Mouse (Mus musculus) gastrocnemius, postnatal 4 days (tissue): ENCODE results near the gene Spata31d1d. TPM values are rescaled to one million over a fixed set of nuclear protein-coding genes. Genes with fewer than 3 reads are reported as not detected.
A peak's percentile ranks its signal among the peaks of the same experiment; 100 is the strongest.
"Not testable (repeated sequence)": the region's sequence is repeated elsewhere in the genome, so short reads cannot be mapped to it uniquely, and the experiment has no call there.

Source experiments
- DNase-seq, 2 experiments: peaks; one replicate each; pipeline ENCODE4 v3.0.0; 2021 to 2022; ENCODE audit warnings: low spot score in 2 of 2, mixed read lengths in 2 of 2
- total RNA-seq, 2 experiments: library from RNA; stranded (reverse); gene quantifications; 2 replicates each; pipeline ENCODE4 v1.2.3; 2021

The Spata31d1d gene
- total RNA-seq, 2 experiments from 2014 or later: not detected

GRCm38 (mm10) chr13:59733936-59734335 is 2.4 kb upstream of the Spata31d1d start:
- DNase-seq: no peak

GRCm38 (mm10) chr13:59728378-59729093 is 3.0 kb downstream of the Spata31d1d start:
- peak; percentile 61 to 81 for DNase-seq

- no peak for DNase-seq
Measured at GRCm38 (mm10) chr13:59726139-59726867, 5.2 kb downstream of the Spata31d1d start.

- DNase-seq: not testable (repeated sequence)
Measured at GRCm38 (mm10) chr13:59722089-59722488, 9.5 kb downstream of the Spata31d1d start.

GRCm38 (mm10) chr13:59719475-59719874 is 12.1 kb downstream of the Spata31d1d start:
- no peak for DNase-seq

GRCm38 (mm10) chr13:59718857-59719440 is 12.6 kb downstream of the Spata31d1d start:
- DNase-seq: not testable (repeated sequence)

GRCm38 (mm10) chr13:59713710-59714109 is 17.8 kb downstream of the Spata31d1d start:
- no peak for DNase-seq

- not testable (repeated sequence) for DNase-seq
Measured at GRCm38 (mm10) chr13:59711984-59712383, 19.6 kb downstream of the Spata31d1d start, which contains the start of gene Spata31d1b. Spata31d1b (plus strand) TSS chr13:59712284.

GRCm38 (mm10) chr13:59710230-59710629 is 21.3 kb downstream of the Spata31d1d start, which contains the start of gene Spata31d1a:
Spata31d1a (minus strand) TSS chr13:59710330.
- DNase-seq: no peak

- no peak for DNase-seq
Measured at GRCm38 (mm10) chr13:59704562-59704961, 27.0 kb downstream of the Spata31d1d start.

- no peak for DNase-seq
Measured at GRCm38 (mm10) chr13:59703514-59703913, 28.0 kb downstream of the Spata31d1d start.

GRCm38 (mm10) chr13:59700137-59700536 is 31.4 kb downstream of the Spata31d1d start:
- not testable (repeated sequence) for DNase-seq

GRCm38 (mm10) chr13:59699131-59699530 is 32.4 kb downstream of the Spata31d1d start:
- DNase-seq: no peak

GRCm38 (mm10) chr13:59695781-59696180 is 35.8 kb downstream of the Spata31d1d start:
- no peak for DNase-seq

- DNase-seq: no peak
Measured at GRCm38 (mm10) chr13:59694008-59694407, 37.5 kb downstream of the Spata31d1d start, which contains the start of gene 4921517D22Rik. 4921517D22Rik (minus strand) TSS chr13:59694108.

GRCm38 (mm10) chr13:59691478-59691877 is 40.1 kb downstream of the Spata31d1d start:
- DNase-seq: no peak

GRCm38 (mm10) chr13:59690576-59690975 is 41.0 kb downstream of the Spata31d1d start:
- no peak for DNase-seq

GRCm38 (mm10) chr13:59689843-59690242 is 41.7 kb downstream of the Spata31d1d start:
- DNase-seq: no peak

GRCm38 (mm10) chr13:59689313-59689712 is 42.2 kb downstream of the Spata31d1d start:
- no peak for DNase-seq

GRCm38 (mm10) chr13:59688338-59688770 is 43.2 kb downstream of the Spata31d1d start:
- no peak for DNase-seq

GRCm38 (mm10) chr13:59685236-59685635 is 46.3 kb downstream of the Spata31d1d start:
- DNase-seq: no peak

- DNase-seq: no peak
Measured at GRCm38 (mm10) chr13:59682629-59683028, 48.9 kb downstream of the Spata31d1d start.
